20 mouse cellular contexts compared by ENCODE assay signal in genomic region chr12:85809726-85810125, GRCm38 (mm10). TPM values are rescaled to one million over a fixed set of nuclear protein-coding genes. Genes with fewer than 3 reads are reported as not detected.
DNase-seq lines count a peak whose midpoint lies in the region; ATAC-seq and TF ChIP-seq lines count a peak whose summit lies in the region.
"Had no signal": no experiment of that assay in that cellular context is flagged by ENCODE, and none has a peak within 500 bp of the region (broad histone marks: within the 10 kb centered on the region; RNA-seq: fewer than 3 reads in every experiment).

No protein-coding gene starts in this region.

- H3K9ac ChIP-seq in heart, embryonic 16.5 days (ENCODE audit: low read length) = no peak overlapping the region
- H3K9ac ChIP-seq in heart, postnatal 0 days (replicated peaks; ENCODE audit: low read depth, low read length) = no peak overlapping the region
- H3K9ac ChIP-seq in lung, postnatal 0 days (replicated peaks; ENCODE audit: low read depth) = no peak overlapping the region
- H3K9ac ChIP-seq: embryonic facial prominence, embryonic 15.5 days; neural tube, embryonic 12.5 days had no signal

- 0 out of 2 replicates have a peak, but pooled peaks cover 4% of the 10 kb centered on the region for H3K36me3 ChIP-seq in heart, embryonic 16.5 days (ENCODE audit: control insufficient read depth, insufficient read depth)
- peaks cover 5% of the 10 kb centered on the region for H3K36me3 ChIP-seq in heart, postnatal 0 days (replicated peaks; ENCODE audit: control insufficient read depth, insufficient read depth, low read length)
- 0 out of 2 replicates have a peak, but pooled peaks cover 3% of the 10 kb centered on the region for H3K36me3 ChIP-seq in lung, postnatal 0 days (ENCODE audit: insufficient read depth, low read length)

- H3K4me1 ChIP-seq in heart, embryonic 16.5 days (ENCODE audit: control insufficient read depth, insufficient read depth, low read length) = peaks cover 22% of the 10 kb centered on the region
- peaks cover 27% of the 10 kb centered on the region for H3K4me1 ChIP-seq in heart, postnatal 0 days (ENCODE audit: control insufficient read depth, insufficient read depth)
- H3K4me1 ChIP-seq in lung, postnatal 0 days (ENCODE audit: insufficient read depth, low read depth, low read length) = peaks cover 9% of the 10 kb centered on the region
- H3K4me1 ChIP-seq: embryonic facial prominence, embryonic 15.5 days; midbrain, embryonic 10.5 days; neural tube, embryonic 12.5 days had no signal

- H3K9me3 ChIP-seq in heart, embryonic 16.5 days (replicated peaks; ENCODE audit: control insufficient read depth, low read length) = no peaks in the 10 kb centered on the region
- H3K9me3 ChIP-seq in heart, postnatal 0 days (replicated peaks; ENCODE audit: control insufficient read depth, low read length) = no peaks in the 10 kb centered on the region
- H3K9me3 ChIP-seq in lung, postnatal 0 days (ENCODE audit: low read length) = no peaks in the 10 kb centered on the region
- H3K9me3 ChIP-seq: embryonic facial prominence, embryonic 15.5 days; midbrain, embryonic 10.5 days; neural tube, embryonic 12.5 days had no signal

- peak overlapping the region; percentile 3 for H3K27ac ChIP-seq in heart, embryonic 16.5 days (ENCODE audit: low read length)
- peak overlapping the region; percentile 72 for H3K27ac ChIP-seq in heart, postnatal 0 days (ENCODE audit: low read depth)
- 0 out of 2 replicates have a peak overlapping the region, but pooled peaks have one; percentile 15 for H3K27ac ChIP-seq in lung, postnatal 0 days (ENCODE audit: low read length)
- H3K27ac ChIP-seq: embryonic facial prominence, embryonic 15.5 days; layer of hippocampus, adult 2 months; midbrain, embryonic 10.5 days; neural tube, embryonic 12.5 days had no signal

- no peak overlapping the region for H3K4me3 ChIP-seq in heart, embryonic 16.5 days (ENCODE audit: low read length)
- H3K4me3 ChIP-seq in heart, postnatal 0 days (ENCODE audit: low read depth, low read length) = no peak overlapping the region
- no peak overlapping the region for H3K4me3 ChIP-seq in lung, postnatal 0 days (ENCODE audit: low read depth, low read length)
- H3K4me3 ChIP-seq: embryonic facial prominence, embryonic 15.5 days; layer of hippocampus, adult 2 months; midbrain, embryonic 10.5 days; neural tube, embryonic 12.5 days had no signal

- WGBS in heart, embryonic 16.5 days = 18% methylated on average over 6 of the region's 6 CpGs
- 10% methylated on average over 6 of the region's 6 CpGs for WGBS in heart, postnatal 0 days
- 12% methylated on average over 6 of the region's 6 CpGs for WGBS in lung, postnatal 0 days

- no peak for TF ChIP-seq EP300 in heart, postnatal 0 days (IDR thresholded peaks at IDR 0.05; ENCODE audit: low read depth)
- no peak for TF ChIP-seq EP300 in lung, postnatal 0 days (IDR thresholded peaks at IDR 0.05)

- peak; percentile 90 for ATAC-seq in heart, embryonic 16.5 days (replicated peaks; ENCODE audit: extremely low read depth, insufficient read depth, low FRiP score)
- ATAC-seq in heart, postnatal 0 days (ENCODE audit: insufficient read depth, low read depth) = peak; percentile 79
- peak; percentile 67 for ATAC-seq in lung, postnatal 0 days

- peak overlapping the region; percentile 20; the same call in 1 of the 2 replicates for H3K4me2 ChIP-seq in heart, embryonic 16.5 days (ENCODE audit: low read depth, low read length)
- H3K4me2 ChIP-seq in heart, postnatal 0 days (ENCODE audit: low read depth, low read length) = no peak overlapping the region
- no peak overlapping the region for H3K4me2 ChIP-seq in lung, postnatal 0 days (replicated peaks; ENCODE audit: low read depth, low read length)
- H3K4me2 ChIP-seq: embryonic facial prominence, embryonic 15.5 days; neural tube, embryonic 12.5 days had no signal

- DNase-seq in heart, postnatal 36 days = no peak
- peak; percentile 54 for DNase-seq in adipocyte (ENCODE audit: low spot score)
- DNase-seq in heart, postnatal 0 days (ENCODE audit: low spot score) = peak; percentile 80
- DNase-seq in lung, postnatal 0 days (ENCODE audit: low spot score) = peak; percentile 69
- no peak for DNase-seq in layer of hippocampus, postnatal 14 days (ENCODE audit: low spot score in 2 of 2)
- DNase-seq in frontal cortex, postnatal 25 days (ENCODE audit: low spot score in 2 of 2) = no peak
- DNase-seq in right cerebral cortex, adult 18-20 months = no peak
- DNase-seq: adrenal gland, adult 8-10 months; cerebellum, postnatal 14 days; embryo, embryonic 11 days; gastrocnemius, postnatal 14 days; kidney, postnatal 10 days; left cerebral cortex, postnatal 4 days; right cerebral cortex, postnatal 14 days; thymus, adult 18-20 months had no signal

- intact Hi-C loops in heart, postnatal 36 days (cut with DNase I) = loop anchor here (10.0 kb wide), 1 partner anchor 465 kb away; no protein-coding TSS in a partner anchor

- H3K27me3 ChIP-seq in heart, embryonic 16.5 days (ENCODE audit: control insufficient read depth, insufficient read depth, low read length) = no peaks in the 10 kb centered on the region
- no peaks in the 10 kb centered on the region for H3K27me3 ChIP-seq in heart, postnatal 0 days (ENCODE audit: control insufficient read depth, insufficient read depth, low read length)
- no peaks in the 10 kb centered on the region for H3K27me3 ChIP-seq in lung, postnatal 0 days (replicated peaks; ENCODE audit: insufficient read depth, low read length)
- H3K27me3 ChIP-seq: embryonic facial prominence, embryonic 15.5 days; neural tube, embryonic 12.5 days had no signal

- no peak for TF ChIP-seq CTCF in heart, postnatal 0 days (IDR thresholded peaks at IDR 0.05; ENCODE audit: low read depth)
- TF ChIP-seq CTCF in lung, postnatal 0 days (IDR thresholded peaks at IDR 0.05) = no peak

RNA-seq across cellular contexts. Expression of gene Erg28, which starts 14.6 kb away (rescaled TPM):
- 56.3 and 65.6 TPM in 2 replicates for polyA plus RNA-seq in heart, embryonic 16.5 days (2015; fragmentation: Nextera tagmentation; extraction: Ambion mirVana)
- 1 to 10 TPM; 7.5 to 7.7 TPM for total RNA-seq in heart, postnatal 36 days (2021)
- 14.2 and 28.8 TPM in 2 replicates for total RNA-seq in heart, postnatal 0 days (2014; rRNA removed; ENCODE audit: low replicate concordance)
- polyA plus RNA-seq in heart, postnatal 0 days (2015; fragmentation: Nextera tagmentation; extraction: Ambion mirVana) = 27.7 and 30.2 TPM in 2 replicates
- polyA plus RNA-seq in lung, postnatal 0 days (2015; fragmentation: Nextera tagmentation; extraction: Ambion mirVana) = 76.5 and 80.8 TPM in 2 replicates
- 10 to 100 TPM; 62.4 to 64.4 TPM for total RNA-seq in layer of hippocampus, postnatal 14 days (2021)

RNA-seq across cellular contexts. Expression of gene Ttll5, which starts 14.7 kb away (rescaled TPM):
- 14.9 and 15.5 TPM in 2 replicates for polyA plus RNA-seq in heart, embryonic 16.5 days (2015; fragmentation: Nextera tagmentation; extraction: Ambion mirVana)
- total RNA-seq in heart, postnatal 36 days (2021) = 10 to 100 TPM; 14.6 to 14.8 TPM
- total RNA-seq in heart, postnatal 0 days (2014; rRNA removed; ENCODE audit: low replicate concordance) = 16.8 and 21.2 TPM in 2 replicates
- 5.9 and 6.3 TPM in 2 replicates for polyA plus RNA-seq in heart, postnatal 0 days (2015; fragmentation: Nextera tagmentation; extraction: Ambion mirVana)
- polyA plus RNA-seq in lung, postnatal 0 days (2015; fragmentation: Nextera tagmentation; extraction: Ambion mirVana) = 4.9 and 6.4 TPM in 2 replicates
- 10 to 100 TPM; 42.3 to 47.3 TPM for total RNA-seq in layer of hippocampus, postnatal 14 days (2021)

Comparison
In these comparisons a context has a peak if more than half of its experiments do, and no peak if none do; other contexts are left out.
1. DNase-seq: peak in adipocyte (single experiment), heart, postnatal 0 days (single experiment) and lung, postnatal 0 days (single experiment); none in heart, postnatal 36 days (0 of 2), layer of hippocampus, postnatal 14 days (0 of 2), frontal cortex, postnatal 25 days (0 of 2) and right cerebral cortex, adult 18-20 months (single experiment).
2. H3K27ac ChIP-seq: peak in every context shown above with its lines; median percentile 72 in heart, postnatal 0 days; 15 in lung, postnatal 0 days; 3 in heart, embryonic 16.5 days.
3. Peak in every context shown above with its lines, with median percentiles within 50 percentile points of each other: ATAC-seq.